Mouse (Mus musculus) bone marrow macrophage, adult 2 months (primary cell): ENCODE data around the gene Stox2.

ENCODE experiments used
- CTCF ChIP-seq: IDR thresholded peaks from 2 replicates; pipeline ENCODE4 v1.5.1; 2012; ENCODE audit warnings: low read depth, mild to moderate bottlenecking, low read length, moderate library complexity
- POLR2A ChIP-seq: IDR thresholded peaks from 2 replicates; pipeline ENCODE4 v1.6.1; 2012; ENCODE audit warnings: mild to moderate bottlenecking, low read depth, low read length, borderline replicate concordance

DNA sequence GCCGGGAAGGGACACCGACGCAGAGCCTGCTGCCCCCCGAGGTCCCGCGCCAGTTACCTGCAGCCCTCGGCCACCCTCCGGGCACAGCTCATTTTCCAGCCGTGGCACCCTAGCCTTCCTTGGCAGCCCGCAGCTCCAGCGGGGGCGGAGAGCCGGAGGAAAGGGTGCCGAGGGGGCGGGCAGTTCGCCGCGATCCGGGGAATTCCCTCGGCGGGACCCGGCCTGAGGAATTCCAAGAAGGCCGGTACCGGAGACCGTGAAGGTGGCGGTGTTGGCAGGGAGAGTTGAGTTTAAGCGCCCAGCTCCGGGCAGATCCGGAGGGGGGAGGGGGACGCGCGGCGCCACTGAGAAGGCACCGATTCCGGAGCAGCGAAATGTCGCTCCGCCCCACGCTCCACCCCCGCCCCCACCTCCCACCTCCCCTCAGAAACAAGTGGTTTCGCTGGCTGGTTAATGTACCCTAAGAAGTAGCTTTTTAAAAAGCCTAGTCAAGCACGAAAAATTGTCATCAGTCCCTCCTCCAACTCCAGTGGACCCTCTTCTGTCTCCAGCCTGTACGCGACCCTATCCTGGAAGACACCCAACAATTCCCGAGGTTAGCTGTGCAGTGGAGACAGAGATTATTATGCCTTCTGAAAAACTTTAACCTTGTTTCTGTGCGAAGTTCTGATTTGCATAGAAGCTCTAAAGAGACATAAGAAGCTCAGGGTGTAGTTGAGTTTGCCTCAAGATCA lies 32.5 kb downstream of the Stox2 start:
- TF ChIP-seq CTCF (no peak), POLR2A (no peak)
